Mouse (Mus musculus): ENCODE data around the gene Adam8.
A peak's percentile ranks its signal among the peaks of the same experiment; 100 is the strongest.

Gene Adam8

DNA sequence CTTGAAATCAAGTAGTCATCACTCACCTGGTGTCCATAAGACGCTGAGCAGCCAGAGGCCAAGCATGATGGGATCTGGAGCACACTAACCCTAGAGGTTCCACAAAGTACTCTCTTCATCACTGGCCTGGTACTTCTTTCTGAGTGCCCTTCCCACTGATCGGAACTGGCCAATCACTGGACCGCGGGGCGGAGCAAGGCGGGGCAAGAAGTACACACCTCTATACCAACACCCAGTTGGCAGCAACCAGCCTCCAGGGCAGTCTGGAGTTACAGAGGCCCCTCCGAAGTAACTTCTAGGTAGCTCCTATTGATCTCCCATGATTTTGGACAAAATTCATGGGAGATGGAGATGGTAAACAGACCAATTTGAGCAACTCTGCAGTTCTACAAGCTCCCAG, at the start of gene Adam8:
Gene Adam8, minus strand, starts transcription at position 157 of the 400 bp plus-strand sequence.
- no peak for DNase-seq (ENCODE audit: low spot score in 2 of 2)

DNA sequence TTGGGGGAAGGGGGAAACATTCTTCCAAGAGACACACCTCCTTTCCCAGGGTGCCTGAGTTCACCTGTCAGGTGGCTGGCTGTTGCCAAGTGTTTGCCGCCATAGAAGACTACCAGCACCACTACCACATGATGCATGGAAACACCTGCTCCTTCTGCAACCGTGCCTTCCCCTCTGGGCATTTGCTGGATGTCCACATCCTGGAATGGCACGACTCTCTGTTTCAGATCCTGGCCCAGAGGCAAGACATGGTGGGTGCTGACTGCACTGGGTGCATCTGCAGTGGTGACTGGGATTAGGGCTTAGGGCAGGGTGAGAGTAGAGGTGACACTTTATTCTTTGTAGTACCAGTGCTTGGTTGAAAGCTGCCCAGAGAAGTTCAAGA, 44.8 kb upstream of the Adam8 start:
- DNase-seq (ENCODE audit: low spot score in 2 of 2), result no peak

DNA sequence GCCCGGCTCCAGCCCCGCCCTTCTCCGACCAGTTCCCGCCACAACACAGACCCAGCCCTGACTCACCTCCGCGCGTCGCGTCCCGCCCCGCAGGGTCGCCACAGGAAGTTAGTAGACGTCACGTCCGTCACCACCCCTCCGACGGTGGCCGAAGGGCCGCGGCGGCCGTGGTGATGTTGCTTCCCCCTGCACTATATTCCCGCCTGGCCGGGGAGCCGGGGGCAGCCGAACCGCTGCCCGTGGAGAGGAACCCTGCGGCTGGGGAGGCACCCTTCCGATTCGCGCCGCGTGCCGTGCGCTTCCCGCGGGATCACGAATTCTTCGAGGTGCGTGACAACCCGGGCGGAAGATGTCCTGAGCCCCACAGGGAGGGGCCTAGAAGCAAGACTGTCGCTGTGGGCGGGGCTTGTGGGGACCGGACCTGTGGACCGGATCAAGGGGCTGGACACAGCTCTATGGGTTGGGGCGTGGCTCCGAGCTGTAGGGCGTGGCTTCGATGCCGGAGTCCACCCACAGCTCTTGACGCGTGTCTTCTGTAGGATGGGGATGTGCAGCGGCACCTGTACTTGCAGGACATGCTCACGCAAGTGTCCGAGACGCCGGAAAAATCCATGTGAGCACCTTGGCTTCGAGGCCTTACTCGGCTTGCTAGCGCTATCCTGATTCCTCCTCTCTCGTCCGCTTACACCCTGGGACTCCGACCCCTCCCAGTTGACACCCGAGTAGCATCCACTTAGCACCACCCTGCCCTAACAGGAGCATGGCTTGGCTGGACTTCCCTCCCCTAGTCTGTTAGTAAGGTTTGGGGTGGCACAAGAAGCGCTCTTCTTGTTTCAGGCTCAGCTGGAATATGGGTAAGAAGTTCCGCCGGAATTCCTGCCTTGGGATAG, 44.2 kb upstream of the Adam8 start, which contains the start of the genes Zfp511 and Tubgcp2:
Gene Zfp511, plus strand, starts transcription at position 111 of the 890 bp plus-strand sequence.
Gene Tubgcp2, minus strand, starts transcription at position 389 of the 890 bp plus-strand sequence.
- peak; percentile 91 to 92 for DNase-seq (ENCODE audit: low spot score in 2 of 2)

DNA sequence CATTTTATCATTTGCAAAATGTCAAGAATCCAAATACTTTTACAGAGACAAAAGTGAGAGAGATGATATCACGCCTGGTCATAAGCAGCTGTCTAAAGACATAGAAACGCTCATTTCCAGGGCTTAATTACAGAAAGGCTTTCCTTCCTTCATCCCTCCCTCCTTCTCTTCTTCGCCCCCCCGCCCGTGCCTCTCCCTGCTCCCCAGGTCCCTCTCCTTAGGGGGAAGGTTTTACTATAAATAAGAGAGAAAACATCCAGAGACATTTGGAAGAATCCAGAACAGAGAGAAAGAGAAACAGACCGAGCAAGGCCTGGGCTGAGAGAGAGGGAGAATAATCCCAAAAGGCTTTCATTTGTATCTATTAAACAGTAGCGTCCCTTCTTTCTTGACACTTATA, 43.1 kb upstream of the Adam8 start:
- no peak for DNase-seq (ENCODE audit: low spot score in 2 of 2)

DNA sequence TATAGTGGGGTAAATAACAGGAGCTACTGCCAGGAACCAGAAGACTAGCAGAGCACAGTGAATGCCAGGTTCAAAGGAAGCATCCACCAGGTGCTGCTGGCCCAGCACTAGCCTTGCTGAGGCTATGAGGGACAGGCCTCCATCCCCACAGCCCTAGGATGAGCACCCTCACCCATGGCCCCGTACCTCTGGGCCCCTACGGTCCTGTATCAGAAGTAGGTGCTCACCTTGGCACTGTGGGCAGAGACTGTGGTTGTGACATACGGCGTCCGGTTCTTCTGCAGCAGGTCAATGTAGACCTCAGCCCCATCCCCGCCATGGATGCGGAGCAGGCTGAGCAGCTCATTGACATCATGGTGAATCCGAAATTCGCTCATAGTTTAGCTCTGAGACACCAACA, 41.0 kb upstream of the Adam8 start:
- no peak for DNase-seq (ENCODE audit: low spot score in 2 of 2)

DNA sequence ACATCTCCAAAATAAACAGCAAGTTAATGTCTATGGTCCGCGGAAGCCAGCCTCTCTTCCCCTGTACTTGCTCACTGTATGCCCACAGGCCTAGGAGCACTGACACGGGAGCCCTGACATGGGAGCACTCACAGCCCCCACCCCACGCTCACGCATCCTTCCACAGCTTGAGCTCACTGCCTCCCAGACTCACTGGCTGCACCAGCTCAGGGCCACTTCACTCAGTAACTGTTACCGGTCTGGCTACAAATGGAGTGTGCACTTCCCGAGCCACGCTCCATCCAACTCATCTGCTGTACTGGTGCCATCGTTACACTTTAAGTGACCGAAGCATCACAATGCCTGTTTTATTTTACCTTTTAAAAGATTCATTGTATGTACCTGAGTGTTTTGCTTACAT, 40.0 kb upstream of the Adam8 start:
- no peak for DNase-seq (ENCODE audit: low spot score in 2 of 2)

DNA sequence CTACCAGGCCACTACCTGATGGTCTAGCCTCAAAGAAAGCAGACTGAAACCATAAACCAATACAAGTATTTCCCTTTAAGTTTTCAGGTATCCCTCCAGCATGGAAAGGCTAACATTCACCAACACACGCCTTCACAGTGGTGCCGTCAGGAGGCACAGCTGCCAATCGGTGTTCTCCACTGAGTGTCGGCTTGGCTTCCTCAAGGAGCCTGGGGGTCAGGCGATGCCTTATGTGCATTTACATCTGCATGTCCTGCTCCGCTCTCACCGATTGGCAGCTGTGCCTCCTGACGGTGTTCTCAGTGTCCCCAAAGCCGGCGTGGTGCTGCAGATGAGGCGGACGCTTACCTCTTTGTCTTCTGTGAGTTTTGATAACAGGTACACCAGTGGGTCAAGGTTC, 39.4 kb upstream of the Adam8 start:
- DNase-seq (ENCODE audit: low spot score in 2 of 2), result no peak

DNA sequence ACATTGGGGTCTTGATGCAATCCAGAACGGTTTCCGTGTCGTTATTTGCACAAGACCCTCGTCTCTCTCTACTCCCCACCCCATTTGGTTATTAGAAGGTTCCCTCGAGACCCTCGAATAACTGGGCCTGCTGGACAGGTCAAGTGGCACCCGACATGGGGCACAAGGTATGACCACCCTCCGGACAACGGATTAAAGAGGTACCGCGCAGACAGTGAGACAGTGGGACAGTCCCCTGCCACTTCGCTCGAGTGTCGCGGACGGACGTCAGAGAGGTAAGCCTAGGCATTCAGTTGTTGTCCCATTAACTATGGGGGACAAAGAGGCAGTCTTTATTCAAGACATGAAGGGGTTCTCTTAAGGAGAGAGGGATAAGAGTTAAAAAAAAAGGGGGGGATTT, 19.0 kb upstream of the Adam8 start:
- no peak for DNase-seq (ENCODE audit: low spot score in 2 of 2)

DNA sequence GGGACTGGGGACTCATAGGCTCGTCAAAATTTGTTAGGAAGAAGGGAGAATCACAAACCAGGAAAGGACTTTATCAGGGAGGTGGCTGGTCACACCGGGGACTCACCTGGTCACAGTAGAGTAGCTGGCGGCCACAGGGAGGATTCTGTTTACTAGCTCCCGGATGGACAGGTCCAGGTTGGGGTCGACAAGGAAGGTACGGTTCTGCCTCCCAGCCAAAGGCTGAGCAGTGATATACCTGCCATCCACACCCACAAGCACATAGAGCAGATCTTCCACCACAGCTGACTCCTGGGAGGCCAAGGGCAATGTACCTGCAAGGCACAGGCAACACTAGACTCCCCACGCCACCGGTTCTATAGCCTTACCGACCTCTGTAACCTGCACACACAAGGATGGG, 15.4 kb upstream of the Adam8 start:
- no peak for DNase-seq (ENCODE audit: low spot score in 2 of 2)

DNA sequence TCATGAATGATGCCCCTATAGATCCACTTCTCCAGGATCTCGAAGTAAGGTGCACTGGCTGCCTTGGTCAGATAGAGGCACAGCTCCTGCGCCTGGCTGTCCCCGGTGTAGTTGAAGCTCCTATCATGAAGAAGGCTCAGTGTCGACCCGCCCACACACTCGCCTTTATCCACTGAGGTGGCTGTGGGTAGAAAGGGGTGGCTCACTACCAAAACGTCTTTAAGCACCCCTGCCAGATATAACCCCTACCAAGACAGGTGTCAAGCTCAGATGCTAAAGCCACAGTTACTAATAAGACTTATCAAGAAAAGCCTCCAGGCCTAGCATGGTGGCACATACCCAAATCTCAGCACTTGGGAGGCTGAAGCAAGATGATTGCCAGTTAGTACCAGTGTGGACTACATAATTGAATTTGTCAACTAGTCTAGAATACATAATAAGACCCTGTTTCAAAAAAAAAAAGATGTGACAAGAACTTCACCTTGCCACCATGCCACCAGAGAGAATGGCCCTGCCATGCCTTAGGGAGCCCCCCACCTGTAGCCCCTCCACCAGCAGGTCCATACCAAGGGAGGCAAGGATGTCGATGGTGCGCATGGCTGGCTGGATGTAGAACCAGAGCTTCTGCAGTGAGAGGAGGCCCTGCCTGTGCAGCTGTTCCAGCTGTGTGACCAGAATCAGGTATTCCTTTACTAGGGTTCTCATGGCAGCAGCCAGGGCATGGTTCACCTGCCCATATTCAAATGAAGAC, 14.7 kb upstream of the Adam8 start:
- no peak for DNase-seq (ENCODE audit: low spot score in 2 of 2)

DNA sequence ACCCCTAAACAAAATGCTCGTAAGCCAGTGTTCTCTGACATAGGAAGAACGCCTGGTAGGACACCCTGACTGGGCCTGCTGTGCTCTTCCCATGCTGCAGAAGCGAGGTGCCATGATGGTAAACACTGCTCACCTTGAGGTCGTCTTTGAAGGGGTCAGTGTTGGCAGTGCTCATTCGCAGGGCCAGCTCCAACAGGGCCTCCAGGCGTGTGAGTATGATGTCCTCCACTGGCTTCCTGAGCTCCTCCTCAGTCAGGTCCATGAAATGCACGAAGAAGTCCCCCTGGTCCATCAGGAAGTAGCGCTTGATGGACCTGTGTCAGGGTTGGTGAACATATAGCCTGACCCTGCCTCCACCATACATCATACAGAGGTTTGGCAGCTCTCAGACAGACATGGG, 12.3 kb upstream of the Adam8 start:
- no peak for DNase-seq (ENCODE audit: low spot score in 2 of 2)

DNA sequence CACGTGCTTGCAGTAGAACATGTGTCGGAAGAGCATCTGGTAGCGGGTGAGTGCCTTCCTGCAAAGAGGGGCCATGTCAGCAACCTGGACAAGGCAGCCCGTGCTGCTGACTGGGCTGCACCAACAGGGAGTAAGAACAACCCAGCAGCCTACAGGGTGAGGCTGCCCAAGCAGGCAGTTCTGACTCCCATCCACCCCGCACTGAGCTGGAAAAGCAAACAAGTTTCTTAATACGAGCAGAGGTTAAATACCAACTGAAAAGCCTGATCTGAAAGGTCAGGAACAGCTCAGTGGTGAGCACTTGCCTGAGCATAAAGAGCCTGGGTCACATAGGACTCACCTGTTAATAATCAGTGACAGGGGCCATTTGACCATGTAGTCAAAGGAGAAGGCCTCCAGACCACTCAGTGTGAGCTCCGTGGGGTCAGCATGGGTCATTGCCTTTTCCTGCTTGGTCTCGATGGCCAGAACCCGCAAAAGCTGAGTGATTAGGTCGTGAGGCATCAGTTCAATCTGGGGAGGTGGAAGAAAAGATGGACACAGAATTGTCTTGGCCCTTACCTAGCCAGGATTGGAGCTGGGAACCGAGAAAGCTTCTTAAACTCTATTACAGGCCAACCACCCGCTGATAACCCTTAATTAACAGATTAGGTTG, 8.9 kb upstream of the Adam8 start:
- DNase-seq (ENCODE audit: low spot score in 2 of 2), result no peak

DNA sequence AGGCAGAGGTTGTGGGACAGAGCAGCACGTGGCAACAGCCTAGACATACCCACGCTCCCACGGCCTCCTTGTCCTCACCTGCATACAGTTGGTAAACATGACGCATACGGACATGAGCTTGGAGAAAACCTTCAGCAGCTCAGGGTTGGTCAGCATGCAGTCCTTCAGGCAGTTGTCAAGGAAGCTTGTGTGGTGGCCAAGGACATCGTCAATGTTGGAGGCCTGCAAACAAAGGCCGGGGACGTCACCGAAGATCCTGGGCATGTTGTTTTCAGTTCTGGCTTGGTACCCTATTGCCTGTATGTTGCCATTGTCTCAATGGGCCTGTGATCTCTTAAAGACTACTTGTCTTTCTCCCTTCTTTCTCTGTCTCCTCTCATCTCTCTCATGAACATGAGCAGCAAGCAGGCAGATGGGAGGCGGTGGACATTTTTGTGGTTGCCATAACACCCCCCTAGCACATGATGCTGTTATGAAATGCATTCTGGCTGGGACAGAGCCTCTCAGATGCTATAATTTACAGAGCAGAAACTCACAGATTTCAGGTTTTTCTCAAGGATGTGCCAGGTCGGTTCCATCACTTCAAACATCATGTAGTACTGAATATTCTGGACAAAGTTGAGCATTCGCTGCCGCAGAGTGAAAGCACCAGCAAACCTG, 6.5 kb upstream of the Adam8 start:
- peak; percentile 22 to 61 for DNase-seq (ENCODE audit: low spot score in 2 of 2)

DNA sequence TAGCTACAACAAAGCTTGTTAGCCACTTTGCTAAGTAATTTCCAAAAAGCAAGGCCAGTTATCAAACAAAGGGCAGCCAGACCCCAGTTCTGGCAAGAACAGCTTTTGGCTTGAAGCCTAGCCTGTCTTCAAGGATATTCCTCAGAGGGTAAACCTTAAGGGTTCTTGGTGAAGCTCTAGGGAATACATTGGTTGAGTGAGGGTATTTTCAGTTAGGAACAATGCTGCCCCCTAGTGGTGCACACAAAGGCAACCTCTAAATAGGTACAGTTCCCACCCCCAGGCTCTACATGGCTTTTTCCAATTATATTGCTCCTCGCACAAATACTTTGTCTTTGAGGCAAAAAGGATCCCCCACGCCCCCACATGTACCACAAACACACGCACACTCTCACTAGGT, 2.3 kb upstream of the Adam8 start:
- peak; percentile 37 to 54 for DNase-seq (ENCODE audit: low spot score in 2 of 2)

DNA sequence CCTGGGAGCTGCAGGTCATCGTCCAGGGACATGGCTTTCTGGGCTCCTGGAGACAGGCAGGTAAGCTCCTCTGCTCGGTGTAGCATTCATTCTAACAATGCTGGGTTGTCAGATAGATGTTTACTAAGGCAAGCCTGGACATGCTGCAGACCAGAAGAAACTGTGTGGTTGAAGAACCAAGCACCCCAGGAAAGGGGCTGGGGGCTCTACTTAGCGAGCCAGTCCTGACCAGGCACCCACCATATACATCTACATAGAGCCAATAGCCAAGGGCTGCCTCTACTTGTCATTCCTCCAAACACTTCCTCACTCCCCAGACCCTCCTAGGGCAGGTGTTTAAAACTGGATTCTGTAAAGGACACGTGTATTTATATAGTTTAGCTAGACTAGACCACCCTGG, 1.8 kb upstream of the Adam8 start:
- no peak for DNase-seq (ENCODE audit: low spot score in 2 of 2)

DNA sequence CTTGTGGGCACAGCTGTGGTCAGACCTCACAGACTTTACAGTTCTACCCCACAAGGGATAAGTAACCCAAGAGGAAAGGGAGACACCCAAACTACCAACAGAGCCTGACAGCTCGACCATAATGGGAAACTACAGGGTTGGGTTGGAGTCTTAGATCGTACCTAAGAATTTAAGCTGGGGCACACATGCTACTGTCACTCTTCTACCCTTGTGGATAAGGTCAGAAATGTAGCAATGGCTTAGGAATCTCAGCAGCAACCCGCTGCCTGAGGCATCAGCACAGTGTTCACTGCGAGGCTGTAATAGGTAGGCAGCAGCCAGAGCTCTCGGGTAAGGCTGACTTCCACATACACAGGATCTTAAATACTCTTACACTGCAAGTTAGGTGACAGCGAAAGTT, 1.2 kb upstream of the Adam8 start:
- no peak for DNase-seq (ENCODE audit: low spot score in 2 of 2)

DNA sequence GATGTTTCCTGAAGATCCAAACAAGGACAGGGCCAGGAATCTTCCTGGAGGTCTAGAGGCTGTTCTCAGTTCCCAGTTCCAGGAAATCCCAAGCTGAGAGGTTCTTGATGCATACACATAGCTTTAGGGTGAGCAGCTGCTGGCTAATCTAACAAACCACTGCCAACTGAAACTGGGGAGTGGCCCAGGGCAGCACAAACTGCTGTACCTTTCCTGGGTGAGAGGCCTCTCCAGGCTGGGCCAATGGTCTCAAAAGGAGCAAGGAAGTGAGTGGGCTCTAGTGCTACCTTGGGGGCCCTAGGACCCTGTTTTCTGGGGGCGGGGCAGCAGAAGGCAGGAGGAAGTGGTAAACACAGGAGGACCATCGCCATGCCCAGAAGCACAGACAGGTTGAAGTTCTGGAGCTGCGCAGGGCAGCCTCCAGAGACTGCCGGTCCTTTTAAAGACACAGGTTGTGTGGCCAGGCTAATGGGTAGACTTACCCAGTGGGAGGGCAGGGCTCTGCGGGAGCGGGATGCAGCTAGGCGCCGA, 1.4 kb downstream of the Adam8 start:
- DNase-seq (ENCODE audit: low spot score in 2 of 2), result no peak

DNA sequence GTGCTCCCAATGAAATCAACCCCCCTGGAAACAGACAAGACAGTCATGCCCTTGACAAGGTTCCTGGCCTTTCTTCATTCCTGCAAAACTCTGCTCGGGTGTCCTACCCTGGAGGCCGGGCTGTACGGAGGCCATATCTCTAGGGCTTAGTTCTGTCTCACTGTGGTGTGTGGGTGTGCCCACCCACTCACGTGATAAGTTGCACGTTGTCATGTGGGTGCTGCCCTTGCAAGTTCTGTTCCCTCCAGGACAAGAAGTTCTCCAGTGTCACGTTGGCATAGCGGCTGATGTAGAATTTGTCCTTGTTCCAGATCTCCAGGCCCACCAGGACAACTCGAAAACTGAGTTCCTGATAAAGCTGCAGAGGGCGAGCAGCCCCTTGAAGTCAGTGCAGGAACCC, 4.1 kb downstream of the Adam8 start:
- DNase-seq (ENCODE audit: low spot score in 2 of 2), result no peak

DNA sequence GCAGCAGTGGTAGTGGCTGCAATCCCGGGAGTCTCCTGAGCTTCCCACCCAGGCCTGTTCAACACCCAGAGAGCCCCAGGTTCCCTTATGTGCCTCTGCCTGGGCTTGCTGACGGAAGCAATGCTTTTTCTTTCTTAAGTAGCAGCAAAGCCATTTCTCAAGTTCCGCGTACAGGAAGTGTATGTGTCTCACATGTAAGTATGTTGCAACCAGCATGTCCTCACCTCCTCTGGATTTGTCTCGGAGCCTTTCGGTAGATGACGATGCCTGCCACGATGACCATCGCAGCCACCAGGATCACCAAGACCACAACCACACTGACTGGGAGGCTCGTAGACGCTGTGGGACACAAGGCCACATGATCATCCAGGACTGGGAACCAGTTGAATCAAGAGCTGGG, 7.9 kb downstream of the Adam8 start:
- no peak for DNase-seq (ENCODE audit: low spot score in 2 of 2)

DNA sequence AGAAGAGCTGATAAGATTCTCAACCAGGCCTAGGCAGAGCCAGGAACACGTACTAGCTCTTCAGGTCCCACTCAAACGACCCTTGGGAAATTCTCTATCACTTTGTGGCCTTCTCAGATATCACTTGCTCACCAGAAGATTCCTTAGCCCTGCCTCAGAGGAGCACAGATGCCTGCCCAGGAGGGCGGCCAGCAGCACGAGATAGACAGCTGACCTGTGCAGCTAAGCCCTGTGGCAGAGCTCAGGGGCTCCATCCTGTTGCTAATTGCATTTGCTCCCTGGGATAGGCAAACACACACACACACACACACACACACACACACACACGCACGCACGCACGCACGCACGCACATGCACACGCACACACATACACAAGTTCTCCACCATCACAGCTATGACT, 10.3 kb downstream of the Adam8 start:
- no peak for DNase-seq (ENCODE audit: low spot score in 2 of 2)

DNA sequence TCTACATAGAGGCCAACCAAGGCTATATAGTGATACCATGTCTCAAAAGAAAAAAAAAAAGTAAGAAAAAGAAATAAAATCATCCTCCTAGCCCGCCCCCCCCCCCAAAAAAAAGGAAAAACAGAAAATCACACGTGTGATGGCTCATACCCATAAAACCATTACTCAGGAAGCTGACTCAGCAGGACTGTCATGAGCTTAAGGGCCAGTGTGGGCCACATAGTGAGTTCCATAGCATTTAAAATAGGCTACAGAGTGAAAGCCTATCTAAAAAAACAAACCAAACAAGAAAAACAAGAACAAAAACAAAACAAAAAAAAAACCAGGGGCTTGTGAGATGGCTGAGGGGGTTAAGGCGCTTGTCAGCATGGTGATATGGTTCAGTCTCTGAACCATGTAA, 11.6 kb downstream of the Adam8 start:
- no peak for DNase-seq (ENCODE audit: low spot score in 2 of 2)
